Mouse (Mus musculus) embryonic facial prominence, embryonic 14.5 days (tissue): ENCODE data around the gene Mvb12a. TPM values are rescaled to one million over a fixed set of nuclear protein-coding genes. Genes with fewer than 3 reads are reported as not detected.

Experiments
- ATAC-seq: fragments of 200-750 bp; cut with Nextera tagmentation; 2 replicates; pipeline ENCODE4 v1.8.0; 2017; ENCODE audit warnings: low read depth, moderate number of reproducible peaks, moderate TSS enrichment
- DNase-seq: peaks from one replicate; pipeline ENCODE4 v3.0.0-alpha.2; 2015; ENCODE audit warnings: low spot score
- H3K27ac ChIP-seq: fragments of 300-500 bp; sonication (generic); replicated peaks from 2 replicates; pipeline ENCODE4 v1.5.1; 2014; ENCODE audit warnings: low read depth, mild to moderate bottlenecking, low read length, moderate library complexity
- H3K27me3 ChIP-seq: fragments of 300-500 bp; sonication (generic); replicated peaks from 2 replicates; pipeline ENCODE4 v1.6.1; 2014; ENCODE audit warnings: low read length; ENCODE audit not compliant: control insufficient read depth, insufficient read depth
- H3K36me3 ChIP-seq: fragments of 300-500 bp; sonication (generic); 2 replicates; pipeline ENCODE4 v1.6.1; 2014; ENCODE audit warnings: low read length, mixed read lengths; ENCODE audit not compliant: control insufficient read depth, insufficient read depth
- H3K4me1 ChIP-seq: fragments of 300-500 bp; sonication (generic); 2 replicates; pipeline ENCODE4 v1.6.1; 2014; ENCODE audit warnings: antibody characterized with exemption, low read length; ENCODE audit not compliant: control insufficient read depth, insufficient read depth
- H3K4me2 ChIP-seq: fragments of 300-500 bp; sonication (generic); 2 replicates; pipeline ENCODE4 v1.6.1; 2014; ENCODE audit warnings: low read depth, mild to moderate bottlenecking, low read length, moderate library complexity, mixed read lengths
- H3K4me3 ChIP-seq: fragments of 300-500 bp; sonication (generic); 2 replicates; pipeline ENCODE4 v1.5.1; 2014; ENCODE audit warnings: low read depth, mild to moderate bottlenecking, low read length
- H3K9ac ChIP-seq: fragments of 300-500 bp; sonication (generic); 2 replicates; pipeline ENCODE4 v1.6.1; 2014; ENCODE audit warnings: low read depth, mild to moderate bottlenecking, low read length, moderate library complexity, mixed read lengths
- H3K9me3 ChIP-seq: fragments of 300-500 bp; sonication (generic); 2 replicates; pipeline ENCODE4 v1.6.1; 2016; ENCODE audit warnings: low read length; ENCODE audit not compliant: control insufficient read depth
- WGBS: fragments of 180-500 bp; shearing (Covaris S2); extraction: QIAGEN DNeasy Blood & Tissue Kit; methylation state at CpG from one replicate; pipeline ENCODE4 v1.1.7; 2014; 5-methylcytosine and 5-hydroxymethylcytosine counted together
- polyA plus RNA-seq: library from polyadenylated mRNA; unstranded; fragments of >200 nt; fragmentation: Nextera tagmentation; extraction: Ambion mirVana; gene quantifications from 2 replicates; pipeline ENCODE4 v1.2.1, GENCODE M21; 2014

Mvb12a gene
- polyA plus RNA-seq, 1 experiment from 2014 or later: 85.4 TPM

- H3K4me2 ChIP-seq: no peak overlapping the region
Measured at GRCm38 (mm10) chr8:71563992-71564391, 21.3 kb downstream of the Mvb12a start.

GRCm38 (mm10) chr8:71566501-71566900, 23.8 kb downstream of the Mvb12a start, which contains the start of gene Nxnl1:
Gene Nxnl1 (minus strand): TSS chr8:71566601.
- DNase-seq: no peak
- ATAC-seq: no peak

More at GRCm38 (mm10) chr8:71563992-71564391, 21.3 kb downstream of the Mvb12a start:
- ATAC-seq (no peak), DNase-seq (no peak)
- Histone ChIP-seq H3K4me3 (no peak overlapping the region), H3K36me3 (no peaks in the 10 kb centered on the region), H3K9me3 (no peaks in the 10 kb centered on the region), H3K27me3 (peaks cover 45% of the 10 kb centered on the region), H3K9ac (no peak overlapping the region), H3K27ac (no peak overlapping the region), H3K4me1 (0 out of 2 replicates have a peak, but pooled peaks cover 4% of the 10 kb centered on the region)
- WGBS: 86% methylated on average over 4 of the region's 4 CpGs

GRCm38 (mm10) chr8:71567587-71567986, 24.9 kb downstream of the Mvb12a start:
- no peaks in the 10 kb centered on the region for H3K9me3 ChIP-seq
- no peak overlapping the region for H3K27ac ChIP-seq
- no peak overlapping the region for H3K4me2 ChIP-seq
- DNase-seq: no peak
- H3K4me1 ChIP-seq: peaks cover 15% of the 10 kb centered on the region; the same call in 1 of the 2 replicates
- H3K27me3 ChIP-seq: peaks cover 11% of the 10 kb centered on the region
- WGBS: 70% methylated on average over 7 of the region's 7 CpGs
- no peak for ATAC-seq
- H3K9ac ChIP-seq: no peak overlapping the region
- H3K4me3 ChIP-seq: no peak overlapping the region
- no peaks in the 10 kb centered on the region for H3K36me3 ChIP-seq

More at GRCm38 (mm10) chr8:71566501-71566900, 23.8 kb downstream of the Mvb12a start, which contains the start of gene Nxnl1:
- Histone ChIP-seq H3K27me3 (peaks cover 22% of the 10 kb centered on the region), H3K27ac (no peak within 1 kb of the TSS), H3K36me3 (no peaks in the 10 kb centered on the region), H3K9me3 (no peaks in the 10 kb centered on the region), H3K4me2 (no peak within 1 kb of the TSS), H3K4me3 (no peak within 1 kb of the TSS), H3K9ac (peak within 1 kb of the TSS; percentile 34; the same call in 1 of the 2 replicates), H3K4me1 (peaks cover 14% of the 10 kb centered on the region; the same call in 1 of the 2 replicates)
- 72% methylated on average over 3 of the region's 3 CpGs for WGBS

DNA sequence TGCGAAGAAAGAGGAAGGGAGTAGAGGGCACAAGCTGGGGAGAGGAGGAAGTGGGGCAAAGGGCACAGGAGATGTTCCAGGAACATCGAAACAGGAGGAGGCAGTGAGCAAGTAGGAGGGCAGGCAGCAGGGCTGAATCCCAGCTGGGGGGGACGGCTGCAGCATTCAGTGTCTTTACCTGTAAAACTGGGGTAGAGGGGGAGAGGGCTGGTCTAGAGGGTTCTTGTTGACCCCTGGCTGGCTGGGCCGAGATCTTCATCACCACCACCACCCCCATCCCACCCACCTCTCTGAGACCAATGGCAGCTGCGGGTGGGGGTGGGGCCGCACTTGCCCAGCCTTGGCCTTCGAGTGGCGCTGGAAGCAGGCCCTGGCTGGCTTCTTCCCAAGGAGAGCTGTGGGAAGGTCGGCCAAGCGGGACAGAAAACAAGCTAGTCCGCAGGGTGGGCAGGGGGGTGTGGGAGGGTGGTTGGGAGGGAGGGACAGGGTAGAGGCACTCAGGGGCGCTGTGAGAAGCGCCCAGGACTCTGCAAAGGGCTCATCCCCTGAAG, 25.7 kb downstream of the Mvb12a start, which contains the start of gene Slc27a1:
Gene Slc27a1, plus strand, starts transcription at position 496 of the 551 bp plus-strand sequence.
- DNase-seq: no peak

GRCm38 (mm10) chr8:71568941-71569340, 26.2 kb downstream of the Mvb12a start:
- DNase-seq (no peak), ATAC-seq (no peak)
- peak overlapping the region; percentile 87 for H3K4me2 ChIP-seq
- peak overlapping the region; percentile 74; the same call in 1 of the 2 replicates for H3K9ac ChIP-seq
- WGBS: 10% methylated on average over 6 of the region's 6 CpGs
- peaks cover 19% of the 10 kb centered on the region; the same call in 1 of the 2 replicates for H3K4me1 ChIP-seq
- no peaks in the 10 kb centered on the region; the same call in 1 of the 2 replicates for H3K27me3 ChIP-seq
- no peaks in the 10 kb centered on the region for H3K36me3 ChIP-seq
- peak overlapping the region; percentile 62 for H3K4me3 ChIP-seq
- H3K27ac ChIP-seq: peak overlapping the region; percentile 81; the same call in 1 of the 2 replicates
- H3K9me3 ChIP-seq: no peaks in the 10 kb centered on the region

More for the DNA sequence above, 25.7 kb downstream of the Mvb12a start, which contains the start of gene Slc27a1:
- WGBS: 8% methylated on average over 13 of the region's 13 CpGs
- Histone ChIP-seq H3K4me3 (peak within 1 kb of the TSS; percentile 62), H3K4me1 (peaks cover 19% of the 10 kb centered on the region; the same call in 1 of the 2 replicates), H3K4me2 (peak within 1 kb of the TSS; percentile 87), H3K36me3 (no peaks in the 10 kb centered on the region), H3K9me3 (no peaks in the 10 kb centered on the region), H3K27me3 (peaks cover 3% of the 10 kb centered on the region; the same call in 1 of the 2 replicates), H3K27ac (peak within 1 kb of the TSS; percentile 81), H3K9ac (peak within 1 kb of the TSS; percentile 74)
- no peak for ATAC-seq

- WGBS: under 1% methylated on average over 47 of the region's 51 CpGs
Measured at GRCm38 (mm10) chr8:71569366-71570290, 26.9 kb downstream of the Mvb12a start.

GRCm38 (mm10) chr8:71570291-71570954, 27.7 kb downstream of the Mvb12a start:
- H3K36me3 ChIP-seq: no peaks in the 10 kb centered on the region
- H3K27ac ChIP-seq: peak overlapping the region; percentile 81
- peak overlapping the region; percentile 62 for H3K4me3 ChIP-seq
- no peaks in the 10 kb centered on the region; the same call in 1 of the 2 replicates for H3K27me3 ChIP-seq
- ATAC-seq (peak; percentile 91), DNase-seq (peak; percentile 99)
- H3K4me2 ChIP-seq: peak overlapping the region; percentile 87
- no peaks in the 10 kb centered on the region for H3K9me3 ChIP-seq
- under 1% methylated on average over 39 of the region's 41 CpGs for WGBS
- H3K4me1 ChIP-seq: peaks cover 19% of the 10 kb centered on the region; the same call in 1 of the 2 replicates
- peak overlapping the region; percentile 74 for H3K9ac ChIP-seq

More at GRCm38 (mm10) chr8:71569366-71570290, 26.9 kb downstream of the Mvb12a start:
- DNase-seq: peak; percentile 96
- H3K27me3 ChIP-seq: no peaks in the 10 kb centered on the region; the same call in 1 of the 2 replicates
- H3K27ac ChIP-seq: peak overlapping the region; percentile 81
- peaks cover 19% of the 10 kb centered on the region; the same call in 1 of the 2 replicates for H3K4me1 ChIP-seq
- ATAC-seq: peak; percentile 75
- no peaks in the 10 kb centered on the region for H3K36me3 ChIP-seq
- H3K9ac ChIP-seq: peak overlapping the region; percentile 74
- H3K4me3 ChIP-seq: peak overlapping the region; percentile 62
- peak overlapping the region; percentile 87 for H3K4me2 ChIP-seq
- H3K9me3 ChIP-seq: no peaks in the 10 kb centered on the region
